Mouse (Mus musculus) erythroid progenitor cell, adult 5-6 weeks (primary cell): Measurements from ENCODE around the gene Colgalt2. TPM values are rescaled to one million over a fixed set of nuclear protein-coding genes. Genes with fewer than 3 reads are reported as not detected.
"Not testable (repeated sequence)": the region's sequence is repeated elsewhere in the genome, so short reads cannot be mapped to it uniquely, and the experiment has no call there.

Source experiments
- ATAC-seq: replicated peaks from 2 replicates; pipeline ENCODE4 v1.8.0; 2016; ENCODE audit warnings: moderate number of reproducible peaks, mild to moderate bottlenecking, moderate TSS enrichment, inconsistent platforms; ENCODE audit not compliant: poor library complexity, low FRiP score, severe bottlenecking
- total RNA-seq, 2 experiments: library from RNA; stranded (forward) in 1 of 2; stranded (reverse) in 1 of 2; fragments of 150-400 nt in 1 of 2; fragments of 186-747, 209-891 nt in 1 of 2; gene quantifications; 2 replicates each; pipeline versions ENCODE4 v1.2.3 to v1.2.4; 2015 to 2017; ENCODE audit warnings: low replicate concordance in 2 of 2

Gene Colgalt2
- total RNA-seq, 2 experiments from 2014 or later = not detected

- no peak for ATAC-seq
Measured at GRCm38 (mm10) chr1:152414451-152414850, 14.8 kb downstream of the Colgalt2 start.

- ATAC-seq = no peak
Measured at GRCm38 (mm10) chr1:152416306-152416904, 16.8 kb downstream of the Colgalt2 start.

- ATAC-seq = no peak
Measured at GRCm38 (mm10) chr1:152417602-152418001, 18.0 kb downstream of the Colgalt2 start.

GRCm38 (mm10) chr1:152422295-152422694 is 22.7 kb downstream of the Colgalt2 start:
- no peak for ATAC-seq

GRCm38 (mm10) chr1:152423052-152423451 is 23.4 kb downstream of the Colgalt2 start:
- no peak for ATAC-seq

GRCm38 (mm10) chr1:152427912-152428581 is 28.4 kb downstream of the Colgalt2 start:
- ATAC-seq = no peak

- no peak for ATAC-seq
Measured at GRCm38 (mm10) chr1:152429805-152430204, 30.2 kb downstream of the Colgalt2 start.

GRCm38 (mm10) chr1:152434166-152434565 is 34.5 kb downstream of the Colgalt2 start:
- ATAC-seq = no peak

- ATAC-seq = not testable (repeated sequence)
Measured at GRCm38 (mm10) chr1:152437518-152437917, 37.9 kb downstream of the Colgalt2 start.

- no peak for ATAC-seq
Measured at GRCm38 (mm10) chr1:152439408-152439807, 39.8 kb downstream of the Colgalt2 start.

GRCm38 (mm10) chr1:152439874-152440273 is 40.2 kb downstream of the Colgalt2 start:
- ATAC-seq = no peak

GRCm38 (mm10) chr1:152444630-152445029 is 45.0 kb downstream of the Colgalt2 start:
- no peak for ATAC-seq

GRCm38 (mm10) chr1:152445925-152446324 is 46.3 kb downstream of the Colgalt2 start:
- no peak for ATAC-seq

- no peak for ATAC-seq
Measured at GRCm38 (mm10) chr1:152454536-152454935, 54.9 kb downstream of the Colgalt2 start.

GRCm38 (mm10) chr1:152455275-152456243 is 55.9 kb downstream of the Colgalt2 start:
- no peak for ATAC-seq

- no peak for ATAC-seq
Measured at GRCm38 (mm10) chr1:152456266-152456665, 56.6 kb downstream of the Colgalt2 start.

- ATAC-seq = no peak
Measured at GRCm38 (mm10) chr1:152457596-152457995, 58.0 kb downstream of the Colgalt2 start.

GRCm38 (mm10) chr1:152458996-152459395 is 59.4 kb downstream of the Colgalt2 start:
- no peak for ATAC-seq

GRCm38 (mm10) chr1:152460931-152461330 is 61.3 kb downstream of the Colgalt2 start:
- no peak for ATAC-seq

GRCm38 (mm10) chr1:152461814-152462213 is 62.2 kb downstream of the Colgalt2 start:
- ATAC-seq = no peak
